Comparison of ENCODE assay signal across 27 mouse cellular contexts in the genomic region with DNA sequence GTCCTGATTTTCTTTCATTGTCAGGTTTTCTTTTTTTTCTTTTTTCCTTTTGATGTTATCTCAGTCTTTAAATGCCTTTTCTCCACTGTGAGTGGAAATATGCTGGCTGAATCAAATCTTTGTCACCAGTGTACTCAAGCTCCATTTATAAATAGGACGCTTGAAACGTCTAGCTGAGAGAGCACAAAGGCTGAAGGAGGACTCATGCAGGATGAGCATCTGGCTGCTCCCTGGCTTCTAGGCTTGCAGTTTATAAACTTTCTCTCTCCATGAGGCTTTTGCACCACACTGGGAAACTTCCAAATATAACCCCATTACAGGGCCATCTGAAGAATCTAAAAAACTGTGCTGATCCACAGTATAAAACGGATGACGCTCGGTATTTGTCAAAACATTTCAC.
A peak's percentile ranks its signal among the peaks of the same experiment; 100 is the strongest.
DNase-seq lines count a peak whose midpoint lies in the region; TF ChIP-seq lines count a peak whose summit lies in the region.
"Had no signal": no experiment of that assay in that cellular context is flagged by ENCODE, and none has a peak within 500 bp of the region (broad histone marks: within the 10 kb centered on the region; RNA-seq: fewer than 3 reads in every experiment).

No protein-coding gene starts in this region.

- intact Hi-C loops in left cerebral cortex, adult 2 months (cut with DNase I) = no loop called here

- no peak overlapping the region for H3K4me3 ChIP-seq in left cerebral cortex, adult 2 months
- H3K4me3 ChIP-seq: embryonic facial prominence, embryonic 10.5 days; embryonic facial prominence, embryonic 13.5 days; erythroblast, embryonic 14.5 days; forebrain, embryonic 13.5 days; heart, embryonic 12.5 days; heart, embryonic 15.5 days; hindbrain, embryonic 10.5 days; hindbrain, embryonic 13.5 days had no signal

- TF ChIP-seq CTCF in left cerebral cortex, adult 2 months (IDR thresholded peaks at IDR 0.05) = no peak

- H3K27ac ChIP-seq in left cerebral cortex, adult 2 months = no peak overlapping the region
- H3K27ac ChIP-seq: embryonic facial prominence, embryonic 10.5 days; embryonic facial prominence, embryonic 13.5 days; forebrain, embryonic 13.5 days; heart, embryonic 15.5 days; hindbrain, embryonic 10.5 days; hindbrain, embryonic 13.5 days had no signal

- DNase-seq in frontal cortex, postnatal 36 days (ENCODE audit: low spot score in 2 of 2) = peak; percentile 2 to 19
- no peak for DNase-seq in frontal cortex, postnatal 14 days (ENCODE audit: low spot score in 2 of 2)
- DNase-seq in left cerebral cortex, adult 18-20 months (ENCODE audit: low spot score in 2 of 2) = peak; percentile 1 to 3
- no peak for DNase-seq in left cerebral cortex, adult 2 months (ENCODE audit: extremely low spot score in 1 of 2, low spot score in 2 of 2)
- peak; percentile 8 for DNase-seq in right cerebral cortex, postnatal 25 days
- DNase-seq in right cerebral cortex, postnatal 14 days = no peak
- peak; percentile 34 for DNase-seq in telencephalon, adult 2 months (ENCODE audit: low read depth, low spot score)
- DNase-seq in lung, postnatal 4 days = no peak
- DNase-seq: adrenal gland, adult 2 months; adrenal gland, postnatal 14 days; cerebellum, adult 11-12 months; cerebellum, adult 8-10 months; cerebellum, postnatal 10 days; cerebellum, postnatal 36 days; embryo, embryonic 11 days; gastrocnemius, postnatal 25 days; heart, adult 18-20 months; heart, postnatal 10 days; heart, postnatal 36 days had no signal

Comparison
In these comparisons a context has a peak if more than half of its experiments do, and no peak if none do; other contexts are left out.
1. DNase-seq: peak in frontal cortex, postnatal 36 days (2 of 2), left cerebral cortex, adult 18-20 months (2 of 2), right cerebral cortex, postnatal 25 days (single experiment) and telencephalon, adult 2 months (single experiment); none in frontal cortex, postnatal 14 days (0 of 2), left cerebral cortex, adult 2 months (0 of 2), right cerebral cortex, postnatal 14 days (single experiment) and lung, postnatal 4 days (0 of 2).